Mouse (Mus musculus) heart, adult 2 months (tissue): ENCODE results near the gene Alg14. TPM values are rescaled to one million over a fixed set of nuclear protein-coding genes. Genes with fewer than 3 reads are reported as not detected.
A peak's percentile ranks its signal among the peaks of the same experiment; 100 is the strongest.

Experiments used
- DNase-seq, 2 experiments: peaks; one replicate each; pipeline ENCODE4 v3.0.0; 2021
- H3K27ac ChIP-seq: fragments of 200-600 bp; 2 replicates; pipeline ENCODE4 v1.8.1; 2022
- H3K27me3 ChIP-seq: fragments of 200-500 bp; 2 replicates; pipeline ENCODE4 v1.6.1; 2012; ENCODE audit warnings: mild to moderate bottlenecking, low read length, inconsistent platforms, mixed read lengths; ENCODE audit not compliant: control insufficient read depth, insufficient read depth
- H3K36me3 ChIP-seq: fragments of 200-500 bp; 2 replicates; pipeline ENCODE4 v1.6.1; 2012; ENCODE audit warnings: low read length, inconsistent platforms; ENCODE audit not compliant: control insufficient read depth, insufficient read depth
- H3K4me1 ChIP-seq: fragments of 200-500 bp; 2 replicates; pipeline ENCODE4 v1.6.1; 2011; ENCODE audit warnings: low read length; ENCODE audit not compliant: control insufficient read depth, insufficient read depth
- H3K4me3 ChIP-seq: fragments of 200-600 bp; 2 replicates; pipeline ENCODE4 v1.8.1; 2022
- H3K79me2 ChIP-seq: fragments of 200-500 bp; replicated peaks from 2 replicates; pipeline ENCODE4 v1.6.1; 2012; ENCODE audit warnings: mild to moderate bottlenecking, inconsistent platforms, low read length, moderate library complexity, mixed read lengths; ENCODE audit not compliant: control insufficient read depth, insufficient read depth
- H3K9ac ChIP-seq: fragments of 200-500 bp; 2 replicates; pipeline ENCODE4 v1.6.1; 2012; ENCODE audit warnings: low read depth, mild to moderate bottlenecking, control low read depth, inconsistent platforms, low read length, mixed read lengths
- CTCF ChIP-seq: fragments of 200-600 bp; IDR thresholded peaks from 2 replicates; pipeline ENCODE4 v1.8.1; 2022; ENCODE audit warnings: antibody characterized with exemption, mild to moderate bottlenecking, moderate library complexity
- EP300 ChIP-seq: fragments of 200-500 bp; IDR thresholded peaks from 2 replicates; pipeline ENCODE4 v1.6.1; 2011; ENCODE audit warnings: low read depth, low read length, control low read depth; ENCODE audit not compliant: insufficient read depth
- POLR2A ChIP-seq: fragments of 200-500 bp; IDR thresholded peaks from 2 replicates; pipeline ENCODE4 v1.6.1; 2011; ENCODE audit warnings: mild to moderate bottlenecking, low read depth, low read length, control low read depth; ENCODE audit not compliant: insufficient read depth
- WGBS: fragments of 180-500 bp; shearing (Covaris S2); methylation state at CpG from one replicate; pipeline ENCODE4 v1.1.7; 2018; 5-methylcytosine and 5-hydroxymethylcytosine counted together
- intact Hi-C: fragments of 180-260 bp; cut with DNase I; formaldehyde crosslinking; loops from one replicate; pipeline ENCODE4 v1.15.1; 2025
- polyA plus RNA-seq: library from polyadenylated mRNA; depleted of rRNA; stranded (reverse); fragments of >200 nt; gene quantifications from 2 replicates; pipeline ENCODE4 v1.2.3, GENCODE M21; 2012
- total RNA-seq, 2 experiments: library from RNA; stranded (reverse); gene quantifications; 2 replicates each; pipeline ENCODE4 v1.2.3; 2021

Gene Alg14
- total and polyA plus RNA-seq, 3 experiments: 9.1 to 12.5 (median 10.4) TPM

GRCm38 (mm10) chr3:121357030-121357429 is 65.5 kb downstream of the Alg14 start:
- DNase-seq: no peak
- Histone ChIP-seq H3K9ac (no peak overlapping the region), H3K79me2 (no peaks in the 10 kb centered on the region), H3K4me1 (no peaks in the 10 kb centered on the region), H3K4me3 (no peak overlapping the region), H3K27ac (no peak overlapping the region), H3K36me3 (no peaks in the 10 kb centered on the region), H3K27me3 (no peaks in the 10 kb centered on the region)
- intact Hi-C loops: no loop called here
- 54% methylated on average over 3 of the region's 3 CpGs for WGBS
- TF ChIP-seq EP300: no peak

GRCm38 (mm10) chr3:121358285-121358684 is 66.7 kb downstream of the Alg14 start:
- TF ChIP-seq EP300 (no peak), CTCF (no peak), POLR2A (no peak)
- Histone ChIP-seq H3K79me2 (no peaks in the 10 kb centered on the region), H3K27me3 (no peaks in the 10 kb centered on the region), H3K4me1 (no peaks in the 10 kb centered on the region), H3K36me3 (no peaks in the 10 kb centered on the region), H3K9ac (no peak overlapping the region), H3K27ac (no peak overlapping the region), H3K4me3 (no peak overlapping the region)
- DNase-seq: no peak
- WGBS: 54% methylated on average over 2 of the region's 2 CpGs
- intact Hi-C loops: no loop called here

DNA sequence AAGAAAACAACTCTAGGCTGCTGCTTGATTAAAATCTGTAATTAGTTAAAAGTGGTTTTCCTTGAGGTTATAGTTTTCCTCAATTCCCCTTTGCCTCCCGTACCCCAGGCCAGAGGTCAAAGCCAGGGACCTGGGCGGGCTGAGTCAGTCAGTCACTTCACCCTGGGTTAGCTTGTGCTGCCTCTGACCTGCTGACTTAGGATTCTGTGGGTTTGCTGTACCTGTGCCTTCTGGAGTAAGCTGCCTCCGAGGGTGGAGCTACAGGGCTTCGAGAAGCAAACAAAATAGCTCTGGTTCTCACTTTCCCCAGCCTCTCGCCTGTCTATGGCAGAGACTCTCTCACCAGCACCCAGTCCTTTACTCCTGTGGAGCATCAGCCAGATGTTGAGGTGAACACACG is 67.3 kb downstream of the Alg14 start:
- no peaks in the 10 kb centered on the region for H3K36me3 ChIP-seq
- intact Hi-C loops: no loop called here
- 97% methylated on average over 6 of the region's 6 CpGs for WGBS
- H3K4me3 ChIP-seq: no peak overlapping the region
- no peak overlapping the region for H3K9ac ChIP-seq
- no peaks in the 10 kb centered on the region for H3K27me3 ChIP-seq
- no peaks in the 10 kb centered on the region for H3K79me2 ChIP-seq
- no peak for TF ChIP-seq EP300
- TF ChIP-seq CTCF: no peak
- TF ChIP-seq POLR2A: no peak
- no peaks in the 10 kb centered on the region for H3K4me1 ChIP-seq
- DNase-seq: no peak
- no peak overlapping the region for H3K27ac ChIP-seq

GRCm38 (mm10) chr3:121359272-121359671 is 67.7 kb downstream of the Alg14 start:
- Histone ChIP-seq H3K36me3 (no peaks in the 10 kb centered on the region), H3K4me1 (peaks cover under 1% of the 10 kb centered on the region; the same call in 1 of the 2 replicates), H3K27ac (no peak overlapping the region), H3K79me2 (no peaks in the 10 kb centered on the region), H3K27me3 (no peaks in the 10 kb centered on the region), H3K9ac (no peak overlapping the region), H3K4me3 (no peak overlapping the region)
- DNase-seq: no peak
- intact Hi-C loops: no loop called here
- no peak for TF ChIP-seq CTCF
- no peak for TF ChIP-seq EP300
- TF ChIP-seq POLR2A: no peak
- 87% methylated on average over 7 of the region's 7 CpGs for WGBS

GRCm38 (mm10) chr3:121362002-121362401 is 70.4 kb downstream of the Alg14 start:
- H3K4me1 ChIP-seq: peaks cover 5% of the 10 kb centered on the region
- H3K36me3 ChIP-seq: no peaks in the 10 kb centered on the region
- H3K27me3 ChIP-seq: no peaks in the 10 kb centered on the region
- intact Hi-C loops: no loop called here
- no peak overlapping the region for H3K4me3 ChIP-seq
- WGBS: 30% methylated on average over 1 of the region's 1 CpGs
- no peak overlapping the region for H3K27ac ChIP-seq
- no peaks in the 10 kb centered on the region for H3K79me2 ChIP-seq
- TF ChIP-seq CTCF: no peak
- H3K9ac ChIP-seq: no peak overlapping the region
- no peak for DNase-seq

- intact Hi-C loops: loop anchor here (2.0 kb wide), 1 partner anchor 62 kb away; the partner anchor contains the start of gene Cnn3
These were observed 72.8 kb downstream of the Alg14 start for GRCm38 (mm10) chr3:121364388-121364787.

More at GRCm38 (mm10) chr3:121364388-121364787, 72.8 kb downstream of the Alg14 start:
- no peak for DNase-seq
- WGBS: 73% methylated on average over 4 of the region's 4 CpGs
- no peak overlapping the region for H3K4me3 ChIP-seq
- H3K36me3 ChIP-seq: no peaks in the 10 kb centered on the region
- peak overlapping the region; percentile 69 for H3K27ac ChIP-seq
- H3K9ac ChIP-seq: no peak overlapping the region
- H3K27me3 ChIP-seq: no peaks in the 10 kb centered on the region
- peaks cover 6% of the 10 kb centered on the region for H3K4me1 ChIP-seq
- no peak for TF ChIP-seq POLR2A
- TF ChIP-seq CTCF: no peak
- TF ChIP-seq EP300: no peak
- no peaks in the 10 kb centered on the region for H3K79me2 ChIP-seq
